Mouse (Mus musculus): Measurements from ENCODE around the gene Ptma. TPM values are rescaled to one million over a fixed set of nuclear protein-coding genes. Genes with fewer than 3 reads are reported as not detected.
"Not testable (repeated sequence)": the region's sequence is repeated elsewhere in the genome, so short reads cannot be mapped to it uniquely, and the experiment has no call there.

Ptma gene
- polyA plus RNA-seq, 2 experiments: 2,429 to 3,055 TPM

- ATAC-seq (ENCODE audit: low FRiP score, low read depth): no peak
- peaks cover 30% of the 10 kb centered on the region for H3K36me3 ChIP-seq (ENCODE audit: control insufficient read depth, insufficient read depth, low read length)
- no peak for TF ChIP-seq POLR2A (IDR thresholded peaks at IDR 0.05; ENCODE audit: borderline replicate concordance, extremely low read depth, insufficient read depth, insufficient read length)
- H3K9me3 ChIP-seq (ENCODE audit: control insufficient read depth, low read length): no peaks in the 10 kb centered on the region; the same call in 1 of the 2 replicates
- H3K4me2 ChIP-seq (replicated peaks; ENCODE audit: low read depth, low read length, severe bottlenecking): no peak overlapping the region
- H3K4me3 ChIP-seq (replicated peaks; ENCODE audit: low read length): no peak overlapping the region
- no peak for DNase-seq (ENCODE audit: low spot score)
- WGBS: 87% methylated on average over 6 of the region's 6 CpGs
- 0 out of 2 replicates have a peak, but pooled peaks cover 6% of the 10 kb centered on the region for H3K4me1 ChIP-seq (ENCODE audit: control insufficient read depth, insufficient read depth, low read length)
- H3K27ac ChIP-seq (replicated peaks; ENCODE audit: low read depth, low read length): no peak overlapping the region
- H3K9ac ChIP-seq (ENCODE audit: low read depth, low read length, severe bottlenecking): no peak overlapping the region
- H3K27me3 ChIP-seq (ENCODE audit: control insufficient read depth, insufficient read depth, low read length): no peaks in the 10 kb centered on the region
Observed at GRCm38 (mm10) chr1:86533411-86534130, 7.0 kb downstream of the Ptma start.

- ATAC-seq (ENCODE audit: low FRiP score, low read depth) (no peak), DNase-seq (ENCODE audit: low spot score) (no peak)
- Histone ChIP-seq H3K9ac (ENCODE audit: low read depth, low read length, severe bottlenecking) (no peak overlapping the region), H3K4me2 (replicated peaks; ENCODE audit: low read depth, low read length, severe bottlenecking) (no peak overlapping the region), H3K36me3 (ENCODE audit: control insufficient read depth, insufficient read depth, low read length) (peaks cover 24% of the 10 kb centered on the region), H3K4me3 (replicated peaks; ENCODE audit: low read length) (no peak overlapping the region), H3K9me3 (ENCODE audit: control insufficient read depth, low read length) (no peaks in the 10 kb centered on the region; the same call in 1 of the 2 replicates), H3K27ac (replicated peaks; ENCODE audit: low read depth, low read length) (no peak overlapping the region), H3K4me1 (ENCODE audit: control insufficient read depth, insufficient read depth, low read length) (no peaks in the 10 kb centered on the region), H3K27me3 (ENCODE audit: control insufficient read depth, insufficient read depth, low read length) (no peaks in the 10 kb centered on the region)
- no peak for TF ChIP-seq POLR2A (IDR thresholded peaks at IDR 0.05; ENCODE audit: borderline replicate concordance, extremely low read depth, insufficient read depth, insufficient read length)
- WGBS: 60% methylated on average over 3 of the region's 3 CpGs
Observed at GRCm38 (mm10) chr1:86538383-86538782, 11.9 kb downstream of the Ptma start.

GRCm38 (mm10) chr1:86539583-86539982 lies 13.1 kb downstream of the Ptma start:
- ATAC-seq (ENCODE audit: low FRiP score, low read depth); H3K27me3 ChIP-seq (ENCODE audit: control insufficient read depth, insufficient read depth, low read length): not testable (repeated sequence)
- 87% methylated on average over 12 of the region's 12 CpGs for WGBS

GRCm38 (mm10) chr1:86542584-86542983 lies 16.1 kb downstream of the Ptma start:
- H3K27ac ChIP-seq (replicated peaks; ENCODE audit: low read depth, low read length): no peak overlapping the region
- WGBS: 85% methylated on average over 2 of the region's 2 CpGs
- H3K4me3 ChIP-seq (replicated peaks; ENCODE audit: low read length): no peak overlapping the region
- no peak for ATAC-seq (ENCODE audit: low FRiP score, low read depth)
- no peak overlapping the region for H3K9ac ChIP-seq (ENCODE audit: low read depth, low read length, severe bottlenecking)
- peaks cover 57% of the 10 kb centered on the region for H3K36me3 ChIP-seq (ENCODE audit: control insufficient read depth, insufficient read depth, low read length)
- H3K27me3 ChIP-seq (ENCODE audit: control insufficient read depth, insufficient read depth, low read length): no peaks in the 10 kb centered on the region
- H3K4me1 ChIP-seq (ENCODE audit: control insufficient read depth, insufficient read depth, low read length): no peaks in the 10 kb centered on the region
- TF ChIP-seq POLR2A (IDR thresholded peaks at IDR 0.05; ENCODE audit: borderline replicate concordance, extremely low read depth, insufficient read depth, insufficient read length): no peak
- no peaks in the 10 kb centered on the region for H3K9me3 ChIP-seq (ENCODE audit: control insufficient read depth, low read length)
- H3K4me2 ChIP-seq (replicated peaks; ENCODE audit: low read depth, low read length, severe bottlenecking): no peak overlapping the region
- DNase-seq (ENCODE audit: low spot score): no peak

More at GRCm38 (mm10) chr1:86539583-86539982, 13.1 kb downstream of the Ptma start:
- not testable (repeated sequence) for H3K4me1 ChIP-seq (ENCODE audit: control insufficient read depth, insufficient read depth, low read length); H3K9me3 ChIP-seq (ENCODE audit: control insufficient read depth, low read length); DNase-seq (ENCODE audit: low spot score); H3K4me3 ChIP-seq (replicated peaks; ENCODE audit: low read length); H3K9ac ChIP-seq (ENCODE audit: low read depth, low read length, severe bottlenecking); H3K4me2 ChIP-seq (replicated peaks; ENCODE audit: low read depth, low read length, severe bottlenecking); H3K27ac ChIP-seq (replicated peaks; ENCODE audit: low read depth, low read length)
- peaks cover 32% of the 10 kb centered on the region for H3K36me3 ChIP-seq (ENCODE audit: control insufficient read depth, insufficient read depth, low read length)

GRCm38 (mm10) chr1:86546797-86547196 lies 20.3 kb downstream of the Ptma start:
- no peaks in the 10 kb centered on the region for H3K9me3 ChIP-seq (ENCODE audit: control insufficient read depth, low read length)
- H3K9ac ChIP-seq (ENCODE audit: low read depth, low read length, severe bottlenecking): no peak overlapping the region
- 64% methylated on average over 3 of the region's 3 CpGs for WGBS
- no peak overlapping the region for H3K4me2 ChIP-seq (replicated peaks; ENCODE audit: low read depth, low read length, severe bottlenecking)
- no peaks in the 10 kb centered on the region for H3K4me1 ChIP-seq (ENCODE audit: control insufficient read depth, insufficient read depth, low read length)
- no peak for DNase-seq (ENCODE audit: low spot score)
- no peak overlapping the region for H3K27ac ChIP-seq (replicated peaks; ENCODE audit: low read depth, low read length)
- ATAC-seq (ENCODE audit: low FRiP score, low read depth): no peak
- H3K4me3 ChIP-seq (replicated peaks; ENCODE audit: low read length): no peak overlapping the region
- TF ChIP-seq POLR2A (IDR thresholded peaks at IDR 0.05; ENCODE audit: borderline replicate concordance, extremely low read depth, insufficient read depth, insufficient read length): no peak
- H3K36me3 ChIP-seq (ENCODE audit: control insufficient read depth, insufficient read depth, low read length): peaks cover 65% of the 10 kb centered on the region
- no peaks in the 10 kb centered on the region for H3K27me3 ChIP-seq (ENCODE audit: control insufficient read depth, insufficient read depth, low read length)
